Mouse (Mus musculus) brain, embryonic 14.5 days (tissue): ENCODE measurements around the gene Sh2d4b.

ENCODE experiments used
- CTCF ChIP-seq: fragments of 200-500 bp; IDR thresholded peaks from 2 replicates; pipeline ENCODE4 v1.5.1; 2012; ENCODE audit warnings: inconsistent platforms, mild to moderate bottlenecking, moderate library complexity, borderline replicate concordance; ENCODE audit not compliant: insufficient read depth, insufficient read length; ENCODE audit errors: extremely low read depth
- POLR2A ChIP-seq: fragments of 200-500 bp; IDR thresholded peaks from 2 replicates; pipeline ENCODE4 v1.6.1; 2012; ENCODE audit warnings: mild to moderate bottlenecking, inconsistent platforms, borderline replicate concordance; ENCODE audit not compliant: poor library complexity, insufficient read depth, insufficient read length, severe bottlenecking; ENCODE audit errors: extremely low read depth

- TF ChIP-seq CTCF = no peak
- no peak for TF ChIP-seq POLR2A
Observed at GRCm38 (mm10) chr14:40905813-40906212, 12.7 kb upstream of the Sh2d4b start.
